Mouse (Mus musculus): ENCODE measurements at regions not wholly inside any gene's neighbourhood (a gene's known extent, or its start where the extent isn't known, plus 50 kb on each side); places are given as distances from the start of the nearest gene placed in this dataset.

DNA sequence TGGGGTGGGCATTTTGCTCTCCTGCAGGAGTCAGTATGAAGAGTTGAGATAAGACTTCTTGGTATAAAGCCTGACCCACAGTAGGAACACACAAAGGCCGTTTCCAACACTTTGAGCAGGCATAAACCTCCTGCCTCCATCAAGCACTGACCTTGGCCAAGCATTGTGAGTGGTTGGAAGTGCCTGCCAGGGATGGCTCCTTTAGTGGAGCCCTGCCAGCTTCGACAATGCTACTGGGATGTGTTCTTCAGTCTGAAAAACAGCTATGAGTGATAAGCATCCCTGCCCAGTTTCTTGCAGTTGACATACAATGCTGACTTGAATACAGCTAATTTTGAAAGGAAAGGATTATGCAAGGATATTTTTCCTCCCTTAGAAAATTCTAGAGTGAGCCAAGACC lies 644.6 kb upstream of the Vstm2b start:
- DNase-seq (ENCODE audit: low spot score in 2 of 2): no peak

DNA sequence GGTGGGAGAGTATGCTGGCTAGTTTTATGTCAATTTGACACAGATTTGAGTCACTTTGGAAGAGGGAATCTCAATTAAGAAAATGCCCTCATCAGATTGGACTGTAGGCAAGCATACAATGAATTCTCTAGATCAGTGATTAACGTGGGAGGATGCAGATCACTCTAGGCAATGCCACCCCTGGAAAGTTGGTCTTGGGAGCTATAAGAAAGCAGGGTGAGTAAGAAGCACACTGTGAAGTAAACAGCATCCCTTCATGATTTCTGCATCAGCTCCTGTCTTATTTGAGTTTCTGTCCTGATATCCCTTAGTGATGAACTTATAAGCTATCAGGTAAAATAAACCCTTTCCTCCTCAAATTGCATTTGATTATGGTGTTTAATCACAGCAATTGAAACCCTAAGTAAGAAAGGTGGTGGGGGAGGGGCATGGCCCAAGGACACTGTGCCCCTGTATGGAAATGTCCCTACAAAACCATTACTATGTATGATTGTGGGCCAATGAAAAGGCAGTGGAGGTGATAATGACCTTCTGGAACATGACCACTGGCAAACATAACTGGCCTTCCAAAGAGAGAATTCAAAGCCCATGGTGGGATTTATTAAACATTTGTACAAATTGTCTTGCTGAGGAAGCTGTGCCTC lies 640.3 kb upstream of the Vstm2b start:
- DNase-seq (ENCODE audit: low spot score in 2 of 2): no peak

DNA sequence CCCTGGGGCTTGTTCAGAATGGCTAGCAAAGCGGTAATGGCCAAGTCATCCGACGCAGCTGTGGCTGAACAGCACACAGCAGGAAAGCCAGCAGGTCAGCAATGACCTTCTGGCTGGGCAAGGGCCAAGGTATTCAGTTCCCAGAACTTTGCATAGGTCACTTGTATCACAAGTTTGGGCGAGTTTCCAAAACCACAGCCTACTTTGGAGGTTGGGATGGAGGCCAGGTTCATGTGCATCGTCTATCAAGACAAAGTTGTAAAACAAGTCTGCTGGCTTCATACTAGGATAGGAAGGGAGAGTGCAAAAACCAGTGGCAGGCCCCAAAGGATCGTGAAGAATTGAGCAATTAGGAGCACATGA lies 639.8 kb upstream of the Vstm2b start:
- DNase-seq (ENCODE audit: low spot score in 2 of 2): no peak

DNA sequence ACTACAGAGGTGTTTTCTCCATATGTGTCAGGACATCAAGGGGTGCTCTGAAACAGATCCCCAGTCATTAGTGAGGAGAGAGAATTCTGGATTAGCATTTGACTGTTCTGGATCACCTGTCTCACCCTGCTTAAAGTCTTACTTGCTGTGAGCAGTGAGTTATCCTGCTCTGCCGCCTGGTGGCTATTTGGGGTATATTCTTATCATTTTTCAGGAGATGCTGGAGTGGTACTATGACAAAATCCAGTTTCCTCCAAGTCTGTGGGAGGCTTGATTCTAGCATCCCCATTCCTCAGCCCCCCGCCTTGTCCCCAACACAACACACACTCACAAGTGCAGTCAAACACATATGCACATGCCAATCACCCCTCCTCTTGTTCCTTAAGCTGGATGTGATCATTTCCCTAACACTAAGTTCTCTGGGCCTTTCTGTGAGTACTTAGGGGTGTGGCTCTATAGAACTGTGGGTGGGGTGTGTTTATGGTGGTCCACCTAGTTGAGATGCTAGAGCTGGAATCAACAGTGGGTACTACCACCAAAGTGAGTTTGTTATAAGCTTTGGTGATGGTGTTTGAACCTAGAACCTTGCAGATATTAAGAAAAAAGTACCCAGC lies 624.6 kb upstream of the Vstm2b start:
- peak; percentile 69 to 83 for DNase-seq (ENCODE audit: low spot score in 2 of 2)

DNA sequence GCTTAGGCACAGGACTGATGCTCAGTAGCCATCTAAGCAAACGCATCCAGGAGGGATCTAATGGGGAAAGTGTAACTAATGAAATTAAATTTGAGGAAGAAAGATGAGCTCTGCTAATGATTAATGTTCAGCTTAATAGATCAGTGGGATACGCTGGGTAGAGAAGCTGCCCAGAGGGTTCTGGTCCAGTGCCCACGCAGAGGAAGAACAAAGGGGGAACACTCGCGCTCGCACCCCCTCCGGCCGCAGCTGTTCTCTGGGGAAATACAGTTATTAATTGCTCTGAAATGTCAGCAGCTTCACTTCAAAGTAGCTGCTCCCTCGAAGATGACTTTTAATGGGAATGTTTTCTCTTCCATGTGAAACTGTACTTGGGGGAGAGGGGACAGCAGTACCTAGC lies 623.0 kb upstream of the Vstm2b start:
- peak in 1 of 2 experiments; percentile 26 for DNase-seq (ENCODE audit: low spot score in 2 of 2)

DNA sequence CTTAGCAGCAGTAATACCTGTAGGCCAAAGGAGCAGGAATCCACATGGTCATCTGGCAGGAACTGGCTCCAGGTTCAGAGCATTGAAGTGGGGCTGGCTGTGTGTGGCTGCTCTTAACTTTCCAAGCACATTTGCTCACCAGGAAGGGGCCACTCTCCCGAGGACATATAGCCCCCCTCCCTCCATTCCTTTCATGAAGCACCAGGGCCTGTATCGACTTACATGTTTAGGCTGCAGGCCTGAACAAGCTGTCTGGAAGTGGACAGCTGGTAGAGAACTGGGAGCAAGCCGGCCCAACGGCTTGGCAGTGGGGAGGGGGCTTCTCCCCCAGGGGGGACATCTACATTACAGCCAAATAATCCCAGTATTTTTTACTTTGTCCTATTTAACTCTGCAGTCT lies 622.5 kb upstream of the Vstm2b start:
- DNase-seq (ENCODE audit: low spot score in 2 of 2): no peak

DNA sequence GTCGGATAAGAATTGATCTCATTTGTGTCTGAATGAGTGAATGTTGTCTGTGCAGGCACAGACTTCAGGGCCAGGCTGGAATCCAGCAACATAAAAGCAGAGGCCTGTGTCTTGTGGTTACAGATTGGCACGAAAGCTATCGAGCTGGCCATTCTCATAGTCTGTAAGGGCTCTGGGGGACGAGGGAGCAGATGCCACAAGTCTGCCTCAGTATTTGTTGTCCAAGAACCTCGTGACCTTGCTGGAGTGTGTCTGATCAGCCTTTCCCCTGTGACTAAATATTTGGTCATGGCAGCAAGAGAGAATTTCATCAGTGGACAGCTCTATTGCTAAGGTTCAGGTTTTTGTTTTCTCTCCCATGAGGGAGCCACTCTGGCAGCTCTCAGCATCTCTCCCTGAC lies 622.0 kb upstream of the Vstm2b start:
- DNase-seq (ENCODE audit: low spot score in 2 of 2): no peak

DNA sequence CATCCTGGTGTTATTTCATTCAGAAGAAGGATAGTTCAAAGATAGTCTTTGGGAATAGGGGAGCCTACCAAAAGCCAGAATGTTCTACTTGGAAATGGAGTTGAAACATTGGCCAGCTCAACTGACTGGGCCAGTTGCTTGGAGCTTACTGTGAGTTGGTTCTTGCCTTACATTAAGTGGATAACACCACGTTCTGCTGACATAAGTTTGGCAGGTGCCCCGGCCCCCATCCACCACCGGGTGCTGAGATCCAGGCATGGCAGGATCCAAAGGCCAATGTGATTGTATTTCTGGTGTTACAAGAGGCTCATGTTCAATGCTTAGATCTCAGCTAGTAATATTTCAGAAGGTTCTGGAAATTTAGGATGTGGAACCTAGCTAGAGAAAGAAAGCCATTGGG lies 608.0 kb upstream of the Vstm2b start:
- DNase-seq (ENCODE audit: low spot score in 2 of 2): no peak

DNA sequence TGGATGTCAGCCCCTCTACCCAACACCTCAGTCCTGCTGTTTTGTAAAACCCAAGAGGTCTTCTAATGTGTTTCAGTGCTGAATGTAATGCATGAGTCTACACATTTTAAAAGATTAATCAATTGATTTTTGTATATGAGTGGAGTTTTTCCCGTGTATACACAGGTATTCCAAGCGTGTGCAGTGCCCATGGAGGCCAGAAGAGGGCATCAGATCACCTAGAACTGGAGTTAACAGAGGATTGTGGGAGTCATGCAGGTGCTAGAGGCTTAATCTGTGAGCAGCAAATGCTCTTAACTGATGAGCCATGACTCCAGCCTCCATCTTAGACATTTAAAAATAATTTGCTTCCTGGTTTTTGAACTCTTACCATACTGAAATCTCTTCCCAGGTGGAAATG lies 587.6 kb upstream of the Vstm2b start:
- DNase-seq (ENCODE audit: low spot score in 2 of 2): no peak

DNA sequence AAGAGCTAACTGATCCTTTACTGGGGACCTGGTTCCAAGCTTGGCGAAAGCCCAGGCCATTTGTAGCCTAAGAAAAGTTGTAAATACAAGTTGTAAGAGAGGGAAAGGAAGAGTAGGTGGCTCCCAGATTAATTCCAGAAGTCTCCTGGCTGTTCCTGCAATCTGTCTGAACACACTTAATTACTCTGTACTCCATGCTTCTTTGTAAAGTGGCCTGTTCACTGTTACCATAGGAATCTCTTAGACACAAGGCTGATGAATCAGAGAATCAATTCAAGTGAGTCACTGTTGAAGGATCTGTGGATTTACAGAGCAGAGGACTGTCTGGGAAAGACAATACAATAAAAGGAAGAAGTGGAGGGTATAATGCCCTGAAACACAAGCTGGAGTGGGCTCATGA lies 577.0 kb upstream of the Vstm2b start:
- peak; percentile 17 to 36 for DNase-seq (ENCODE audit: low spot score in 2 of 2)

DNA sequence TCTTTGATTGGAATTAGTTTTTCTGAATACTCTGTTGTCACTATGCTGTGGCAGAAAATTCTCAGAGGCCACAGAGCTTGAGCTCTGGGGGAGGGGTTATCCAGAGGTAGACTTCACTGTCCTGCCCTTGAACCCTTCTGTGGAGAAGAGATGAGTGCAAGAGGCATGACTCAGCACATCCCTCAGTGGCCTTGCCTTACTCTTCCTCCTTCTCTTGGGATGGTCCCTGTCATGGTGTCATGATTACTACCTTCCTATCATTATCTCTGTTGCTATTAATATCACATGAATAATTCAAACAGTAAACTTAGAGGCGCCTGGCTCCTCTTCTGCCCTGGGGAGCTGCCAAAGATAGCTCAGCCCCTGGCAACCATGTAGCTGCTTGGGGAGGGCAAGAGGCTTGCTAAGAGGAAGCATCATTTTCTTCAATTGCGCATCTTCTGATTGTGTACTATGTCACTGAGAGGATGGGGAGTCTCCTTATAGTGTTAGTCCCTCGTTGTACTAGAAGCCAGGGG lies 572.9 kb upstream of the Vstm2b start:
- no peak for DNase-seq (ENCODE audit: low spot score in 2 of 2)

DNA sequence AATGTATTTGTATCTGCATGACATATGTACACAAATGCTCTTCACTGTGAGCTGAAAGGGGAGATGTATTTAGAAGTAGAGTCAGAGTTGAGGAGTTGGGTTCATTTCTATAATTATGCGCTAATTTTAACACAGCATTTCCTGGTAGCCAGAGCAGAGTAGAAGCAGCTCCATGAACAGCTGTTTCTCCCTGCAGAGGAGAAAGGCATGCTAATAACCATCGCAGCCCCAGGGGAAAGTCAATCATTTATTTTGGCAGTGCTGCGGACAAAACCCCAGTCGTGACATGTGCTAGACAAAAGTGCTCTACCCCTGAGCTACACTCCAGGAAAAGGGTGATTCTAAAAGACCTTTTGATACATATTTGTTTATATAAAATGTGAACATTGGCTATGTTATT lies 565.7 kb upstream of the Vstm2b start:
- DNase-seq (ENCODE audit: low spot score in 2 of 2): no peak

DNA sequence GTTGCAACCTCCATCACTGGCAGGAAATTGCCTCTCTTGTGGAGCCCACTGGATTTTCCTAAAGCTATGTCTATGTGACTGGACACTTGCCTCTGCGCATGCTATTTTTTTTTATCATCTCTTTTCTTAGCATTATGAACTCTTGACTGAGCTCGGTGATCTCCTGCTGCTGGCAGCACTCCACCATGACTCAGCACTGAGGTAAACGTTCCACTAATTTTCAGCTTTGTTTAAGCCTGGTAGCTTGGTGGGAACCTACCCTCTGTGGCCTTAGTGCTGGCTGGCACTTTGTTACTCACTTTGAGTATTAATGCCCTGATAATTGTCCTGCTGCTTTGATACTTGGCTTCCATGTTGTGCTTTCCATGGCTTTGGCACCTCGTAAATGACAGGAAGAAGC lies 545.8 kb upstream of the Vstm2b start:
- DNase-seq (ENCODE audit: low spot score in 2 of 2): no peak

DNA sequence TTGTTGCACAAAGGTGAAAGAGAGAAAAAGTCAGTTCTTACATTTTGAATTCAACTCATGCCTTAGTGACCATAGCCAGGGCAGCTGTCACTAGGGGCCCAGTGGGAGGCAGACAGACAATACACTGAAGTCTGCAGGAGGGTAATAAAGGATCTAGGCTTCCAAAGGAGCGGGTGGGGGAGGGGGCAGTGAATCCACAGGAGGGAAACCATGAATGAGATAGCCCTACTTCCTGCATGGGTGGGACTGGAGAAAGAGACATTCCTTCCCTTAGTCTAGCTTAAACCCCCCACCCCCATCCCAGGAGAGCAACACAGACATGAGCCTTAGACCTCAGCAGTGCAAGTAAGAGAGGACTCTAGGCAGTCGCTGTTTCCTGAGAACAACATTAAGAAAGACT lies 535.4 kb upstream of the Vstm2b start:
- no peak for DNase-seq (ENCODE audit: low spot score in 2 of 2)

DNA sequence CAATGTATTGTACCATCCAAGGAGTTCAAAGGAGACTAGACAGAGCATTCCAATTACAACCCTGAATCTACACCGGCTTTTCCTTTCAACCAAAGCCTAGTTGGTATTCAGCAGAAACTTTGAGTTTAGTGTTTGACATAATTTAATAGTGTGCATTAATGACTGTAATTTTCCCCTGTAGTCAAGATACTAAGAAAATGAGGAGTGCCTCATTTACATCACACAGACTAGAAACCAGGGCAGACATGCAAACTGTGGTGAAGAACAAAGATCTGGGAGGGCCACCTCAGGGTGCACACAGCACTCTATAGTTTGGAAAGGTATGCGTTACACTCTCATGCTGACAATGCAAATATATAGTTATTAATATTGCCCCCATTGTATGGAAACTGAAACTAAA lies 525.4 kb upstream of the Vstm2b start:
- no peak for DNase-seq (ENCODE audit: low spot score in 2 of 2)

DNA sequence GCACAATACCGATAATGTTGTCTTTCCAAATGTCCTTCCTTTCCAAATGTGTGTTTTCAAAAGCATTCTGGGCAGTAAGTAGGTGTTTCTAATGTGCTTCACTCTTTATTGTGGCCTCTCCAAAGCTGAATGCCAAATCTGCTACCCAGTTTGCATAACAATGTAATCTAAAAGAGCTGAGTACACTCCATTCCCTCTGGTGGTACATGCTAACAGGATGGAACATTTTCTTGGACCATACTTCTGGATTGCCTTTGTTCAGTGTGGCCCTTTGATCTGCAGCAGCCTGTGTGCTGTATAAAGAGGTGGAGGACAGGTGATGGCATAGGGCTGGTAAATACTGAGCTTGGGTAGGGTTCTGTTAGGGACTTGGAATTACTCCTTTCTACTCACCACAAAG lies 520.3 kb upstream of the Vstm2b start:
- DNase-seq (ENCODE audit: low spot score in 2 of 2): no peak

DNA sequence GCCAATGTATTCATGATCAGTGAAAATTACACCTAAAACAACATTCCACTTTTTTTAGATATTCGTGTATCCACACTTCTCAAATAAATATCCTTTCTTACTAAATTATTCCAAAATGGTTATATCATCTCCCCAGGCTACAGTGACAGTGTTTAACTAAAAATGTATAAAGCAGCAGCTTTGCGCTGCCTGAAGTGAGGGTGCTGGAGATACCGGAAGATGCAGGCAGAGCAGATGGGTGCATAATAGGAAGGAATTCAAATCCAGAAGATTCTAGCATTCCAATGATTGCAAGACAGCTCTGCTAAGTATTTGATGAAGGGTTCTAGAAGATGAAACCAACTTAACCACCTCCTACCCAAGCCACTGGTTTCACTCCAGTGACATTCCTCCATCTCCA lies 516.9 kb upstream of the Vstm2b start:
- no peak for DNase-seq (ENCODE audit: low spot score in 2 of 2)

DNA sequence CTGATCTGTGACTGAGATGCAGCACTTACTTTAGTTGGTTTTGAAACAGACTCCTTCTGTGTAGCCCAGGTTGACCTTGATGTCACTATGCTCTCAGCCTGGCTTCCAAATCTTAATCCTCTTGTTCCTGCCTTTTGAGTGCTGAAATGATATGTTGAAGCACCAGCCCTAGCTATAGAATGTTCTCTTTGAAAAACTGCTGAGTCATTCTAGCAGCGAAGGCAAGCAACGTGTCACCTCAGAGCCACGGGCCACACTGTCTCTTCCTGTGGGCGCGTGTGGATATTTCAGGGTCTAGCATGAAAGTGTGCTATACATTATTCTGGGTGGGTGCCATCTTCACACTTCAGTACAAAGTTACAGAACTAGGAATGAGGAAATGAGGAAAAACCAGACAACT lies 510.0 kb upstream of the Vstm2b start:
- DNase-seq (ENCODE audit: low spot score in 2 of 2): no peak

DNA sequence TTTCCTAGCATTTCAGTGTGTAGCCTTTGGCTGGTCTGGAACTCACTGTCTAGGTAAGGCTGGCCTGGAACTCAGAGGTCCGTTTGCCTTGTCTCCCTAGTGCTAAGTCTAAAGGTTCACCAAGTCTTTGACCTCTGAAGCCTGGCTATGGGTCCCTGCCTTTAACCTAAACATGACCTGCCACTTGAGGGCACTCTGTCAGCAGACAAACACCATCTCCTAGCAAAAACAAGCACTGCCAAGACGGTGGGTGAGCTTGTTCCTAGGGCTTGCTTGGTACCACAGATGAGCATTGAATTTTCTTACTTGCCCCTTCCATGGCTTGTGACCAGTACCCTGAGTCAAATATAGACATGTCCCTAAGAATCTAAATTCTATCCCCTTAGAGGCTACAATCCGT lies 508.3 kb upstream of the Vstm2b start:
- DNase-seq (ENCODE audit: low spot score in 2 of 2): no peak

DNA sequence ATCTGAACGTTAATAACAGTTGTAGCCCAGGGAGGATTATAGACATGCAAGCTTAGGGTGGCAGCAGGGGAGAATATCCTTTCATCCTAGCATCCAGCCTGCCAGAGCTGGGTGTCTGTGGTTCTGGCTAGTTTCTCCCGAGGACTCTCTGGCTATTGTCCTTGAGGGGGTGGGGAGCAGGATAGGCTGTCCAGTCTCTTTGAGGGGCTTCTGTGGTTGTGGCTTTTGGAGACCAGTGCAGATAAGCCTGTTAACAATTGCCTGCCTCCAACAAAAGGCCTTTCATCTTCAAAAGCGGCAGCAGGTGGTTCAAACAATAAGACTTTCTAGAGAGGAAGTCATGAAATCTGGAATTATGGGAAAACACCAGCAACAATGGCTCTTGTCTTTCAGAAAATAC lies 507.2 kb upstream of the Vstm2b start:
- no peak for DNase-seq (ENCODE audit: low spot score in 2 of 2)

DNA sequence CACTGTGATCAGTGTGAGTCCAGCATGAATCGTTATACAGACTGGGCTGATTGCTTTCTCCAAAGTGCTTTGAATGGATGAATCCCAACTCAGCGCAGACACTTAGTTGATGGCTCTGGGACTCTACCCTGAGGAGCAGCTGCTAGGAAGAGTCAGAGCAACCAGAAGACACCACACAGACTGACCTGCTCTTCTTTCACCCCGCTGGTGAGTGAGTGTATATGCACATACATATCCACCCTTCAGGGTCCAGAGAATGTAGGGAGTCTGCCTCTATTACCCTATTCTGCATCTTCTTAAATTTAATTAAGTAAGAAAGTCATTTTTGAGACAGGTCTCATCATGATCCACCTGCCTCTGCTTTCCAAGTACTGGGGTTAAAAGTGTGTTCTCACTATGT lies 506.5 kb upstream of the Vstm2b start:
- DNase-seq (ENCODE audit: low spot score in 2 of 2): no peak

DNA sequence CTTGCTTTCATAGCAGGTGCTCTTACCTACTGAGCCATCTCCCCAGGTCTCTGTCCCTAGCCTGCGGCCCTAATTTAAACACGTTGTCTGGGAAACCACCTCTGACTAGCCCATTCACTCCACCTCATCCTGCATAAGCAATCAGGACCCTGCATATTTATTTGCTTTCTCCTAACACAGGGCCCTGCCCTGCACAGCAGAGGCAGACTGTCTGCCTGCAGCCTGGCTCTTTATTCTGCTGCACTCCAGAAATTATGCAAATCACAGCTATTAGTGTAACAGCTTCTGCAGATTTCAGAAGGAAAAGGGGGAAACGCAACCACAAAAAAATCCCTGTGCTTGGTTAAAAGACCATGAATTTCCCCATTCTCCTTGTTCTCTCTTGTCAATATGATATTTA lies 505.9 kb upstream of the Vstm2b start:
- DNase-seq (ENCODE audit: low spot score in 2 of 2): no peak

DNA sequence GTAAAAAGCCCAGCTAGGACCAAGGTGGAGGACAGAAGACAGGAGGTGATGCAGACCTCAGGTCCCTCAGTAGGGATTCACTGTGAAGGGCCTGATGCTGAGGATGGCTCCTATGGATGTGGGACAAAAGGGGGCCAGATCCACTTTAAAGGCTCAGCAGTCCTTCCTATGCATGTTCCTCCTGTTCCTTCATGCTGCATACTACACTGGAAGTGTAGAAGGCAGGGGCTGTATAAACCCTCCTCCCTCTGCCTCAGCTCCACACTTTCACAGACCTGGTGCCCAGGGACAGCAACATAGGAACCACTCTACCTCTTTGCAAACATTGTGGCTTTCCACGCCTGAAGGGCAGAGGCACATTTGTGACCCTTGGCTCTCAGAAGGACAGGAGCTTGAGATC lies 505.4 kb upstream of the Vstm2b start:
- DNase-seq (ENCODE audit: low spot score in 2 of 2): no peak

All from layer of hippocampus, postnatal 14 days (tissue).